Mouse (Mus musculus) neural tube, embryonic 14.5 days (tissue): ENCODE results near the gene Spred3. TPM values are rescaled to one million over a fixed set of nuclear protein-coding genes. Genes with fewer than 3 reads are reported as not detected.
"Not testable (repeated sequence)": the region's sequence is repeated elsewhere in the genome, so short reads cannot be mapped to it uniquely, and the experiment has no call there.

Experiments
- ATAC-seq: fragments of 200-750 bp; cut with Nextera tagmentation; 2 replicates; pipeline ENCODE4 v1.8.0; 2017; ENCODE audit warnings: low read depth, mild to moderate bottlenecking, moderate TSS enrichment, moderate library complexity
- H3K27ac ChIP-seq: fragments of 300-500 bp; sonication (generic); 2 replicates; pipeline ENCODE4 v1.5.1; 2014; ENCODE audit warnings: low read depth, mild to moderate bottlenecking, control low read depth, low read length, moderate library complexity, mixed read lengths
- H3K27me3 ChIP-seq: fragments of 300-500 bp; sonication (generic); 2 replicates; pipeline ENCODE4 v1.6.1; 2014; ENCODE audit warnings: low read length; ENCODE audit not compliant: control insufficient read depth, insufficient read depth
- H3K36me3 ChIP-seq: fragments of 300-500 bp; sonication (generic); 2 replicates; pipeline ENCODE4 v1.6.1; 2014; ENCODE audit warnings: low read length, mixed read lengths; ENCODE audit not compliant: control insufficient read depth, insufficient read depth
- H3K4me1 ChIP-seq: fragments of 300-500 bp; sonication (generic); 2 replicates; pipeline ENCODE4 v1.6.1; 2014; ENCODE audit warnings: low read length; ENCODE audit not compliant: control insufficient read depth, insufficient read depth
- H3K4me2 ChIP-seq: fragments of 300-500 bp; sonication (generic); 2 replicates; pipeline ENCODE4 v1.6.1; 2014; ENCODE audit warnings: mild to moderate bottlenecking, low read depth, low read length, control low read depth
- H3K4me3 ChIP-seq: fragments of 300-500 bp; sonication (generic); 2 replicates; pipeline ENCODE4 v1.5.1; 2014; ENCODE audit warnings: low read depth, low read length, control low read depth, mixed read lengths
- H3K9ac ChIP-seq: fragments of 300-500 bp; sonication (generic); replicated peaks from 2 replicates; pipeline ENCODE4 v1.6.1; 2014; ENCODE audit warnings: low read depth, mild to moderate bottlenecking, control low read depth, low read length, mixed read lengths
- H3K9me3 ChIP-seq: fragments of 300-500 bp; sonication (generic); 2 replicates; pipeline ENCODE4 v1.6.1; 2016; ENCODE audit warnings: low read length; ENCODE audit not compliant: control insufficient read depth
- WGBS: fragments of 180-500 bp; shearing (Covaris S2); extraction: QIAGEN DNeasy Blood & Tissue Kit; methylation state at CpG from one replicate; pipeline ENCODE4 v1.1.7; 2014; 5-methylcytosine and 5-hydroxymethylcytosine counted together
- polyA plus RNA-seq: library from polyadenylated mRNA; unstranded; fragments of >200 nt; fragmentation: Nextera tagmentation; extraction: Ambion mirVana; gene quantifications from 2 replicates; pipeline ENCODE4 v1.2.1, GENCODE M21; 2014

Spred3 gene
- 9.6 and 14.9 TPM in 2 replicates for polyA plus RNA-seq

GRCm38 (mm10) chr7:29170066-29170754 is at the start of gene Spred3, which contains the start of gene Ggn:
Gene Spred3, minus strand, starts transcription at chr7:29170411.
Gene Ggn, plus strand, starts transcription at chr7:29170210.
- Histone ChIP-seq H3K36me3 (peaks cover 14% of the 10 kb centered on the region), H3K9me3 (no peaks in the 10 kb centered on the region)
- WGBS, result under 1% methylated on average over 30 of the region's 30 CpGs

GRCm38 (mm10) chr7:29214846-29215245 is 44.6 kb upstream of the Spred3 start:
- H3K27ac ChIP-seq, result no peak overlapping the region
- ATAC-seq, result no peak
- H3K4me3 ChIP-seq, result no peak overlapping the region
- H3K9ac ChIP-seq, result no peak overlapping the region
- H3K27me3 ChIP-seq, result no peaks in the 10 kb centered on the region
- WGBS, result 38% methylated on average over 15 of the region's 15 CpGs
- no peaks in the 10 kb centered on the region for H3K9me3 ChIP-seq
- no peak overlapping the region for H3K4me2 ChIP-seq
- H3K36me3 ChIP-seq, result no peaks in the 10 kb centered on the region
- no peaks in the 10 kb centered on the region for H3K4me1 ChIP-seq

More at GRCm38 (mm10) chr7:29170066-29170754, at the start of gene Spred3, which contains the start of gene Ggn:
- H3K27ac ChIP-seq, result peak within 1 kb of the TSS; percentile 78
- ATAC-seq, result peak; percentile 56
- peak within 1 kb of the TSS; percentile 68 for H3K4me3 ChIP-seq
- peaks cover 18% of the 10 kb centered on the region for H3K4me1 ChIP-seq
- peak within 1 kb of the TSS; percentile 60 for H3K4me2 ChIP-seq
- peaks cover 29% of the 10 kb centered on the region for H3K27me3 ChIP-seq
- H3K9ac ChIP-seq, result peak within 1 kb of the TSS; percentile 74

GRCm38 (mm10) chr7:29214236-29214635 is 44.0 kb upstream of the Spred3 start:
- Histone ChIP-seq H3K9me3 (no peaks in the 10 kb centered on the region), H3K4me2 (0 out of 2 replicates have a peak overlapping the region, but pooled peaks have one; percentile 38), H3K36me3 (no peaks in the 10 kb centered on the region), H3K4me1 (no peaks in the 10 kb centered on the region), H3K4me3 (no peak overlapping the region), H3K27ac (no peak overlapping the region), H3K9ac (no peak overlapping the region), H3K27me3 (no peaks in the 10 kb centered on the region)
- ATAC-seq, result no peak
- 51% methylated on average over 2 of the region's 2 CpGs for WGBS

DNA sequence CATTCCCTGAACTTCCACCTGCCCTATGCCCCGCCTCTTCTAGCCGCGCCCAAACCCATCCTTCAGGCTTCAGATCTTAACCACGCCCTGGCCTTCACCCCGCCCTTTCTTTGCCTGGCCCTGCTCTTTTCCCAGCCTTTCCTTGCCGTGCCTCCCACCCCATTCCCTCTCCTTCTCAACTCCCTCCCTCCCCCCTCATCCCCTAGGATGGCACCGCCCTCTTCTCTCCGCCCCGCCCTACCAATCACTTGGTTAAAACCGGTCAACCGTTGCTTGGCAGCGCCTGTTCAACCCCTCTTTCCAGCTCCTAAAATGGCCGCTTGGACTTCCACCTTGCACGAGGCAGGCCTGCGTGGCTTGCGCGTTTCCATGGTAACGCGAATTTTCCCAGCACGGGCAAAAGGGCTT is 43.5 kb upstream of the Spred3 start, which contains the start of gene Catsperg1:
Catsperg1 (minus strand) TSS at position 361 of the 408 bp plus-strand sequence.
- peak within 1 kb of the TSS; percentile 38; the same call in 1 of the 2 replicates for H3K4me2 ChIP-seq
- H3K27ac ChIP-seq, result no peak within 1 kb of the TSS
- H3K36me3 ChIP-seq, result no peaks in the 10 kb centered on the region
- peak; percentile 84 for ATAC-seq
- H3K27me3 ChIP-seq, result no peaks in the 10 kb centered on the region
- 2% methylated on average over 20 of the region's 20 CpGs for WGBS
- no peak within 1 kb of the TSS for H3K9ac ChIP-seq
- no peak within 1 kb of the TSS; the same call in 1 of the 2 replicates for H3K4me3 ChIP-seq
- H3K9me3 ChIP-seq, result no peaks in the 10 kb centered on the region
- H3K4me1 ChIP-seq, result no peaks in the 10 kb centered on the region

- not testable (repeated sequence) for H3K36me3 ChIP-seq, H3K9ac ChIP-seq, H3K4me1 ChIP-seq, H3K27me3 ChIP-seq, H3K27ac ChIP-seq, H3K4me3 ChIP-seq, ATAC-seq, H3K9me3 ChIP-seq
- peak overlapping the region; percentile 38; the same call in 1 of the 2 replicates for H3K4me2 ChIP-seq
- WGBS, result 18% methylated on average over 40 of the region's 40 CpGs
Measured at GRCm38 (mm10) chr7:29212775-29213560, 42.8 kb upstream of the Spred3 start.

DNA sequence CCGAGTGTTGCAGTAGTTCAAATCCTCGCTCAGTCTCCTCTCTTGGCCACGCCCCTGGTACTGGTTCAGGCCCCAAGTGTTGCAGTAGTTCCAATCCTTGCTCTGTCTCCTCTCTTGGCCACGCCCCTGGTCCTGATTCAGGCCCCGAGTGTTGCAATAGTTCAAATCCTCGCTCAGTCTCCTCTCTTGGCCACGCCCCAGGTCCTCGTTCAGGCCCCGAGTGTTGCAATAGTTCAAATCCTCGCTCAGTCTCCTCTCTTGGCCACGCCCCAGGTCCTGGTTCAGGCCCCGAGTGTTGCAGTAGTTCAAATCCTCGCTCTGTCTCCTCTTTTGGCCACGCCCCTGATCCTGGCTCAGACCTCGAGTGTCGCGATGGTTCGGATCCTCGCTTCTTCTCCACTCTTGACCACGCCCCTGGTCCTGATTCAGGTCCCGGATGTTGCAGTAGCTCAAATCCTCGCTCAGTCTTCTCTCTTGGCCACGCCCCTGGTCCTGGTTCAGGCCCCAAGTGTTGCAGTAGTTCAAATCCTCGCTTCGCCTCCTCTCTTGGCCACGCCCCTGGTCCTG is 42.1 kb upstream of the Spred3 start:
- Histone ChIP-seq H3K4me1 (no peaks in the 10 kb centered on the region), H3K36me3 (no peaks in the 10 kb centered on the region), H3K9ac (no peak overlapping the region), H3K4me3 (0 out of 2 replicates have a peak overlapping the region, but pooled peaks have one; percentile 23), H3K9me3 (no peaks in the 10 kb centered on the region), H3K27me3 (no peaks in the 10 kb centered on the region), H3K4me2 (peak overlapping the region; percentile 39; the same call in 1 of the 2 replicates), H3K27ac (no peak overlapping the region)
- 9% methylated on average over 26 of the region's 26 CpGs for WGBS
- ATAC-seq, result no peak

GRCm38 (mm10) chr7:29211415-29212198 is 41.4 kb upstream of the Spred3 start:
- no peaks in the 10 kb centered on the region for H3K27me3 ChIP-seq
- no peak overlapping the region for H3K9ac ChIP-seq
- no peaks in the 10 kb centered on the region for H3K4me1 ChIP-seq
- no peaks in the 10 kb centered on the region for H3K9me3 ChIP-seq
- H3K4me3 ChIP-seq, result peak overlapping the region; percentile 23
- 5% methylated on average over 34 of the region's 34 CpGs for WGBS
- H3K4me2 ChIP-seq, result peak overlapping the region; percentile 39
- no peak overlapping the region for H3K27ac ChIP-seq
- H3K36me3 ChIP-seq, result no peaks in the 10 kb centered on the region
- ATAC-seq, result peak; percentile 45; the same call in 1 of the 2 replicates

GRCm38 (mm10) chr7:29211013-29211412 is 40.8 kb upstream of the Spred3 start:
- H3K4me2 ChIP-seq, result peak overlapping the region; percentile 39

More at GRCm38 (mm10) chr7:29211013-29211412, 40.8 kb upstream of the Spred3 start:
- peak overlapping the region; percentile 23 for H3K4me3 ChIP-seq
- not testable (repeated sequence) for H3K27me3 ChIP-seq, H3K36me3 ChIP-seq, H3K9me3 ChIP-seq, ATAC-seq, H3K9ac ChIP-seq, H3K27ac ChIP-seq, H3K4me1 ChIP-seq
- WGBS, result 28% methylated on average over 15 of the region's 15 CpGs
